Mouse (Mus musculus): ENCODE data around the gene Mfsd5. TPM values are rescaled to one million over a fixed set of nuclear protein-coding genes. Genes with fewer than 3 reads are reported as not detected.
A peak's percentile ranks its signal among the peaks of the same experiment; 100 is the strongest.

Mfsd5 gene
- polyA plus RNA-seq, 1 experiment from 2014 or later = 60.1 TPM

- Histone ChIP-seq H3K9ac (peak overlapping the region; percentile 65), H3K9me3 (no peaks in the 10 kb centered on the region), H3K27me3 (no peaks in the 10 kb centered on the region), H3K4me1 (0 out of 2 replicates have a peak, but pooled peaks cover 9% of the 10 kb centered on the region), H3K4me2 (replicated peaks) (peak overlapping the region; percentile 91), H3K4me3 (peak overlapping the region; percentile 82), H3K27ac (peak overlapping the region; percentile 50; the same call in 1 of the 2 replicates), H3K36me3 (peaks cover 29% of the 10 kb centered on the region)
- ATAC-seq (ENCODE audit: insufficient number of reproducible peaks, insufficient read depth, low FRiP score, low TSS enrichment) = peak; percentile 54
- WGBS = 5% methylated on average over 24 of the region's 24 CpGs
Observed at GRCm38 (mm10) chr15:102296368-102297006, 17.2 kb downstream of the Mfsd5 start.

- H3K27me3 ChIP-seq = no peaks in the 10 kb centered on the region
- 89% methylated on average over 6 of the region's 6 CpGs for WGBS
- no peak overlapping the region for H3K9ac ChIP-seq
- H3K9me3 ChIP-seq = no peaks in the 10 kb centered on the region
- ATAC-seq (ENCODE audit: insufficient number of reproducible peaks, insufficient read depth, low FRiP score, low TSS enrichment) = no peak
- H3K4me1 ChIP-seq = no peaks in the 10 kb centered on the region
- no peak overlapping the region for H3K4me3 ChIP-seq
- no peak overlapping the region for H3K4me2 ChIP-seq (replicated peaks)
- H3K27ac ChIP-seq = no peak overlapping the region
- peaks cover 69% of the 10 kb centered on the region for H3K36me3 ChIP-seq
Observed at GRCm38 (mm10) chr15:102302542-102302941, 23.3 kb downstream of the Mfsd5 start.

- Histone ChIP-seq H3K4me1 (no peaks in the 10 kb centered on the region), H3K4me2 (replicated peaks) (no peak overlapping the region), H3K27ac (no peak overlapping the region), H3K9ac (no peak overlapping the region), H3K4me3 (no peak overlapping the region), H3K27me3 (no peaks in the 10 kb centered on the region), H3K9me3 (no peaks in the 10 kb centered on the region), H3K36me3 (peaks cover 71% of the 10 kb centered on the region)
- 81% methylated on average over 9 of the region's 9 CpGs for WGBS
- ATAC-seq (ENCODE audit: insufficient number of reproducible peaks, insufficient read depth, low FRiP score, low TSS enrichment) = no peak
Observed at GRCm38 (mm10) chr15:102308717-102309116, 29.5 kb downstream of the Mfsd5 start.

GRCm38 (mm10) chr15:102310074-102310845 lies 31.0 kb downstream of the Mfsd5 start:
- H3K4me3 ChIP-seq = no peak overlapping the region
- peaks cover 74% of the 10 kb centered on the region for H3K36me3 ChIP-seq
- H3K27me3 ChIP-seq = no peaks in the 10 kb centered on the region
- H3K9me3 ChIP-seq = no peaks in the 10 kb centered on the region
- H3K4me2 ChIP-seq (replicated peaks) = no peak overlapping the region
- no peak for ATAC-seq (ENCODE audit: insufficient number of reproducible peaks, insufficient read depth, low FRiP score, low TSS enrichment)
- 78% methylated on average over 10 of the region's 10 CpGs for WGBS
- no peaks in the 10 kb centered on the region for H3K4me1 ChIP-seq
- no peak overlapping the region for H3K27ac ChIP-seq
- H3K9ac ChIP-seq = no peak overlapping the region

GRCm38 (mm10) chr15:102311489-102311888 lies 32.2 kb downstream of the Mfsd5 start:
- Histone ChIP-seq H3K9me3 (no peaks in the 10 kb centered on the region), H3K9ac (no peak overlapping the region), H3K4me1 (no peaks in the 10 kb centered on the region), H3K27me3 (no peaks in the 10 kb centered on the region), H3K27ac (no peak overlapping the region), H3K36me3 (peaks cover 74% of the 10 kb centered on the region), H3K4me2 (replicated peaks) (no peak overlapping the region), H3K4me3 (no peak overlapping the region)
- no peak for ATAC-seq (ENCODE audit: insufficient number of reproducible peaks, insufficient read depth, low FRiP score, low TSS enrichment)

- Histone ChIP-seq H3K9ac (no peak overlapping the region), H3K4me3 (no peak overlapping the region), H3K36me3 (peaks cover 80% of the 10 kb centered on the region), H3K27me3 (no peaks in the 10 kb centered on the region), H3K9me3 (no peaks in the 10 kb centered on the region), H3K27ac (no peak overlapping the region), H3K4me2 (replicated peaks) (no peak overlapping the region), H3K4me1 (no peaks in the 10 kb centered on the region)
- WGBS = 91% methylated on average over 8 of the region's 8 CpGs
- ATAC-seq (ENCODE audit: insufficient number of reproducible peaks, insufficient read depth, low FRiP score, low TSS enrichment) = no peak
Observed at GRCm38 (mm10) chr15:102315292-102315691, 36.0 kb downstream of the Mfsd5 start.

- Histone ChIP-seq H3K4me3 (no peak overlapping the region), H3K9ac (no peak overlapping the region), H3K9me3 (no peaks in the 10 kb centered on the region), H3K27ac (no peak overlapping the region), H3K36me3 (peaks cover 81% of the 10 kb centered on the region), H3K4me1 (no peaks in the 10 kb centered on the region), H3K4me2 (replicated peaks) (no peak overlapping the region), H3K27me3 (no peaks in the 10 kb centered on the region)
- ATAC-seq (ENCODE audit: insufficient number of reproducible peaks, insufficient read depth, low FRiP score, low TSS enrichment) = no peak
- WGBS = 89% methylated on average over 6 of the region's 6 CpGs
Observed at GRCm38 (mm10) chr15:102316263-102316662, 37.0 kb downstream of the Mfsd5 start.

GRCm38 (mm10) chr15:102324654-102325473 lies 45.6 kb downstream of the Mfsd5 start:
- no peak overlapping the region; the same call in 1 of the 2 replicates for H3K27ac ChIP-seq
- H3K36me3 ChIP-seq = peaks cover 57% of the 10 kb centered on the region
- no peak for ATAC-seq (ENCODE audit: insufficient number of reproducible peaks, insufficient read depth, low FRiP score, low TSS enrichment)
- peaks cover 7% of the 10 kb centered on the region; the same call in 1 of the 2 replicates for H3K4me1 ChIP-seq
- no peak overlapping the region for H3K4me3 ChIP-seq
- peak overlapping the region; percentile 84 for H3K4me2 ChIP-seq (replicated peaks)
- no peaks in the 10 kb centered on the region for H3K9me3 ChIP-seq
- no peaks in the 10 kb centered on the region for H3K27me3 ChIP-seq
- no peak overlapping the region for H3K9ac ChIP-seq
- WGBS = 75% methylated on average over 12 of the region's 12 CpGs

GRCm38 (mm10) chr15:102326022-102326576 lies 46.8 kb downstream of the Mfsd5 start, which contains the start of gene Pfdn5:
Pfdn5 (plus strand) TSS chr15:102326116.
- no peaks in the 10 kb centered on the region for H3K27me3 ChIP-seq
- H3K4me2 ChIP-seq (replicated peaks) = peak within 1 kb of the TSS; percentile 84
- H3K27ac ChIP-seq = peak within 1 kb of the TSS; percentile 72
- peak within 1 kb of the TSS; percentile 90 for H3K4me3 ChIP-seq
- H3K4me1 ChIP-seq = peaks cover 8% of the 10 kb centered on the region
- H3K36me3 ChIP-seq = peaks cover 54% of the 10 kb centered on the region
- no peaks in the 10 kb centered on the region for H3K9me3 ChIP-seq
- H3K9ac ChIP-seq = peak within 1 kb of the TSS; percentile 81
- under 1% methylated on average over 40 of the region's 40 CpGs for WGBS
- ATAC-seq (ENCODE audit: insufficient number of reproducible peaks, insufficient read depth, low FRiP score, low TSS enrichment) = peak; percentile 88; the same call in 1 of the 2 replicates

- Histone ChIP-seq H3K9ac (peak overlapping the region; percentile 81), H3K27ac (no peak overlapping the region; the same call in 1 of the 2 replicates), H3K4me1 (peaks cover 12% of the 10 kb centered on the region), H3K4me2 (replicated peaks) (peak overlapping the region; percentile 84), H3K27me3 (no peaks in the 10 kb centered on the region), H3K9me3 (no peaks in the 10 kb centered on the region), H3K36me3 (peaks cover 46% of the 10 kb centered on the region), H3K4me3 (peak overlapping the region; percentile 90)
- no peak for ATAC-seq (ENCODE audit: insufficient number of reproducible peaks, insufficient read depth, low FRiP score, low TSS enrichment)
- WGBS = 67% methylated on average over 8 of the region's 8 CpGs
Observed at GRCm38 (mm10) chr15:102326892-102327291, 47.6 kb downstream of the Mfsd5 start.

Measured in embryonic facial prominence, embryonic 12.5 days (tissue).